Mouse (Mus musculus): ENCODE measurements around the gene Aire. TPM values are rescaled to one million over a fixed set of nuclear protein-coding genes. Genes with fewer than 3 reads are reported as not detected.

Aire gene
- polyA plus RNA-seq (2014; fragmentation: Nextera tagmentation; extraction: Ambion mirVana), result not detected in 2 replicates

- ATAC-seq (ENCODE audit: insufficient read depth, low FRiP score, low TSS enrichment) (peak; percentile 50), DNase-seq (ENCODE audit: low spot score) (peak; percentile 80)
- Histone ChIP-seq H3K4me2 (ENCODE audit: low read depth) (peak within 1 kb of the TSS; percentile 43), H3K27me3 (ENCODE audit: control insufficient read depth, insufficient read depth, low read length) (no peaks in the 10 kb centered on the region), H3K4me1 (ENCODE audit: control insufficient read depth, insufficient read depth, low read length) (no peaks in the 10 kb centered on the region), H3K9ac (ENCODE audit: low read length) (peak within 1 kb of the TSS; percentile 53), H3K27ac (ENCODE audit: low read depth, low read length) (no peak within 1 kb of the TSS), H3K9me3 (ENCODE audit: control insufficient read depth, low read length) (no peaks in the 10 kb centered on the region), H3K4me3 (ENCODE audit: low read depth, low read length) (peak within 1 kb of the TSS; percentile 20), H3K36me3 (ENCODE audit: control insufficient read depth, insufficient read depth, low read length) (no peaks in the 10 kb centered on the region)
- WGBS, result 3% methylated on average over 27 of the region's 27 CpGs
Observed at GRCm38 (mm10) chr10:78043406-78043836, at the start of gene Aire. TSS of gene Aire (minus strand) at chr10:78043610.

GRCm38 (mm10) chr10:78092725-78093029 lies 49.3 kb upstream of the Aire start:
- DNase-seq (ENCODE audit: low spot score) (no peak), ATAC-seq (ENCODE audit: insufficient read depth, low FRiP score, low TSS enrichment) (no peak)
- 89% methylated on average over 13 of the region's 13 CpGs for WGBS
- Histone ChIP-seq H3K27ac (ENCODE audit: low read depth, low read length) (no peak overlapping the region), H3K4me2 (ENCODE audit: low read depth) (no peak overlapping the region), H3K4me3 (ENCODE audit: low read depth, low read length) (no peak overlapping the region), H3K27me3 (ENCODE audit: control insufficient read depth, insufficient read depth, low read length) (no peaks in the 10 kb centered on the region), H3K9me3 (ENCODE audit: control insufficient read depth, low read length) (no peaks in the 10 kb centered on the region), H3K4me1 (ENCODE audit: control insufficient read depth, insufficient read depth, low read length) (no peaks in the 10 kb centered on the region), H3K36me3 (ENCODE audit: control insufficient read depth, insufficient read depth, low read length) (no peaks in the 10 kb centered on the region), H3K9ac (ENCODE audit: low read length) (no peak overlapping the region)

GRCm38 (mm10) chr10:78091865-78092724 lies 48.7 kb upstream of the Aire start:
- DNase-seq (ENCODE audit: low spot score) (no peak), ATAC-seq (ENCODE audit: insufficient read depth, low FRiP score, low TSS enrichment) (no peak)
- H3K36me3 ChIP-seq (ENCODE audit: control insufficient read depth, insufficient read depth, low read length), result no peaks in the 10 kb centered on the region
- H3K4me1 ChIP-seq (ENCODE audit: control insufficient read depth, insufficient read depth, low read length), result no peaks in the 10 kb centered on the region
- H3K4me3 ChIP-seq (ENCODE audit: low read depth, low read length), result no peak overlapping the region
- H3K4me2 ChIP-seq (ENCODE audit: low read depth), result no peak overlapping the region
- H3K27ac ChIP-seq (ENCODE audit: low read depth, low read length), result no peak overlapping the region
- H3K9me3 ChIP-seq (ENCODE audit: control insufficient read depth, low read length), result no peaks in the 10 kb centered on the region
- H3K27me3 ChIP-seq (ENCODE audit: control insufficient read depth, insufficient read depth, low read length), result no peaks in the 10 kb centered on the region
- no peak overlapping the region for H3K9ac ChIP-seq (ENCODE audit: low read length)
- WGBS, result 91% methylated on average over 23 of the region's 23 CpGs

- no peaks in the 10 kb centered on the region for H3K36me3 ChIP-seq (ENCODE audit: control insufficient read depth, insufficient read depth, low read length)
Observed at GRCm38 (mm10) chr10:78090706-78091491, 47.5 kb upstream of the Aire start.

GRCm38 (mm10) chr10:78090246-78090645 lies 46.8 kb upstream of the Aire start:
- no peak for ATAC-seq (ENCODE audit: insufficient read depth, low FRiP score, low TSS enrichment)
- WGBS, result 67% methylated on average over 6 of the region's 6 CpGs
- no peaks in the 10 kb centered on the region for H3K36me3 ChIP-seq (ENCODE audit: control insufficient read depth, insufficient read depth, low read length)

More at GRCm38 (mm10) chr10:78090706-78091491, 47.5 kb upstream of the Aire start:
- no peak for DNase-seq (ENCODE audit: low spot score)
- H3K4me2 ChIP-seq (ENCODE audit: low read depth), result no peak overlapping the region
- no peaks in the 10 kb centered on the region for H3K9me3 ChIP-seq (ENCODE audit: control insufficient read depth, low read length)
- WGBS, result 79% methylated on average over 4 of the region's 4 CpGs
- ATAC-seq (ENCODE audit: insufficient read depth, low FRiP score, low TSS enrichment), result no peak
- no peak overlapping the region for H3K4me3 ChIP-seq (ENCODE audit: low read depth, low read length)
- no peak overlapping the region for H3K27ac ChIP-seq (ENCODE audit: low read depth, low read length)
- H3K27me3 ChIP-seq (ENCODE audit: control insufficient read depth, insufficient read depth, low read length), result no peaks in the 10 kb centered on the region
- no peak overlapping the region for H3K9ac ChIP-seq (ENCODE audit: low read length)
- no peaks in the 10 kb centered on the region for H3K4me1 ChIP-seq (ENCODE audit: control insufficient read depth, insufficient read depth, low read length)

GRCm38 (mm10) chr10:78087101-78087511 lies 43.7 kb upstream of the Aire start:
- Histone ChIP-seq H3K27me3 (ENCODE audit: control insufficient read depth, insufficient read depth, low read length) (no peaks in the 10 kb centered on the region), H3K36me3 (ENCODE audit: control insufficient read depth, insufficient read depth, low read length) (no peaks in the 10 kb centered on the region), H3K4me2 (ENCODE audit: low read depth) (no peak overlapping the region), H3K27ac (ENCODE audit: low read depth, low read length) (no peak overlapping the region), H3K4me3 (ENCODE audit: low read depth, low read length) (no peak overlapping the region), H3K4me1 (ENCODE audit: control insufficient read depth, insufficient read depth, low read length) (no peaks in the 10 kb centered on the region), H3K9ac (ENCODE audit: low read length) (no peak overlapping the region), H3K9me3 (ENCODE audit: control insufficient read depth, low read length) (no peaks in the 10 kb centered on the region)
- no peak for DNase-seq (ENCODE audit: low spot score)
- no peak for ATAC-seq (ENCODE audit: insufficient read depth, low FRiP score, low TSS enrichment)
- WGBS, result 87% methylated on average over 6 of the region's 6 CpGs

More at GRCm38 (mm10) chr10:78090246-78090645, 46.8 kb upstream of the Aire start:
- Histone ChIP-seq H3K27me3 (ENCODE audit: control insufficient read depth, insufficient read depth, low read length) (no peaks in the 10 kb centered on the region), H3K27ac (ENCODE audit: low read depth, low read length) (no peak overlapping the region), H3K9me3 (ENCODE audit: control insufficient read depth, low read length) (no peaks in the 10 kb centered on the region), H3K4me3 (ENCODE audit: low read depth, low read length) (no peak overlapping the region), H3K4me1 (ENCODE audit: control insufficient read depth, insufficient read depth, low read length) (no peaks in the 10 kb centered on the region), H3K9ac (ENCODE audit: low read length) (no peak overlapping the region), H3K4me2 (ENCODE audit: low read depth) (no peak overlapping the region)
- DNase-seq (ENCODE audit: low spot score), result no peak

GRCm38 (mm10) chr10:78086444-78087061 lies 43.1 kb upstream of the Aire start:
- Histone ChIP-seq H3K27me3 (ENCODE audit: control insufficient read depth, insufficient read depth, low read length) (no peaks in the 10 kb centered on the region), H3K4me3 (ENCODE audit: low read depth, low read length) (no peak overlapping the region), H3K36me3 (ENCODE audit: control insufficient read depth, insufficient read depth, low read length) (no peaks in the 10 kb centered on the region), H3K4me2 (ENCODE audit: low read depth) (no peak overlapping the region), H3K9me3 (ENCODE audit: control insufficient read depth, low read length) (no peaks in the 10 kb centered on the region), H3K9ac (ENCODE audit: low read length) (no peak overlapping the region), H3K27ac (ENCODE audit: low read depth, low read length) (no peak overlapping the region), H3K4me1 (ENCODE audit: control insufficient read depth, insufficient read depth, low read length) (no peaks in the 10 kb centered on the region)
- DNase-seq (ENCODE audit: low spot score) (no peak), ATAC-seq (ENCODE audit: insufficient read depth, low FRiP score, low TSS enrichment) (no peak)
- 83% methylated on average over 10 of the region's 10 CpGs for WGBS

- Histone ChIP-seq H3K4me3 (ENCODE audit: low read depth, low read length) (no peak overlapping the region), H3K27me3 (ENCODE audit: control insufficient read depth, insufficient read depth, low read length) (no peaks in the 10 kb centered on the region), H3K4me2 (ENCODE audit: low read depth) (no peak overlapping the region), H3K36me3 (ENCODE audit: control insufficient read depth, insufficient read depth, low read length) (no peaks in the 10 kb centered on the region), H3K9ac (ENCODE audit: low read length) (no peak overlapping the region), H3K9me3 (ENCODE audit: control insufficient read depth, low read length) (no peaks in the 10 kb centered on the region), H3K4me1 (ENCODE audit: control insufficient read depth, insufficient read depth, low read length) (no peaks in the 10 kb centered on the region), H3K27ac (ENCODE audit: low read depth, low read length) (no peak overlapping the region)
- DNase-seq (ENCODE audit: low spot score), result no peak
- WGBS, result 90% methylated on average over 6 of the region's 6 CpGs
- ATAC-seq (ENCODE audit: insufficient read depth, low FRiP score, low TSS enrichment), result no peak
Observed at GRCm38 (mm10) chr10:78085711-78086110, 42.3 kb upstream of the Aire start.
